Mouse (Mus musculus) spleen, postnatal 0 days (tissue): ENCODE results near the gene Fam19a3. TPM values are rescaled to one million over a fixed set of nuclear protein-coding genes. Genes with fewer than 3 reads are reported as not detected.

ENCODE experiments used
- polyA plus RNA-seq: library from polyadenylated mRNA; unstranded; fragments of >200 nt; fragmentation: Nextera tagmentation; extraction: Ambion mirVana; gene quantifications from 2 replicates; pipeline ENCODE4 v1.2.1, GENCODE M21; 2015

Fam19a3 gene
- polyA plus RNA-seq = 0.04 TPM in 1 of 2 replicates, not detected in the other

DNA sequence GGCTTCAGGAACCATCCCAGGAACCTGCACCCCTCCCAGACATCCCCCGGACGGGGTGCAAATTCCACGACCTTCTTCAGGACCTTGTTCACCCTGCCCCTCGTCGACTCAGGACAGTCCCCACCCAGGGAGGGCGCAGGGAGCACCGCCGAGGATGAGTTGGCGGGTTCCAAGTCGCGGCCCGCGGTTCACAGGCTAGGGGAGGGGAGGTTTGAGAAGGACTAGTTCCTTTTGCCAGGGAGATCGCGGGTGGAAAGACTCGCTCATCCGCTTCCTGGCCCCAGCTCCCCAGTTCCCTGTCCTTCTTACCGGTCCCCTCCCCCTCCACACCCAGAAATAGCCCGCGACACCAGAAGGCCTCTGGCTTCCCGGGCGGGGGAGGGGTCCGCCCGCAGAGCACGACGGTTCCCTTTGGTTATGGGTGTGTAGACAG is at the start of gene Fam19a3:
Gene Fam19a3, minus strand, starts transcription at position 370 of the 433 bp plus-strand sequence.

DNA sequence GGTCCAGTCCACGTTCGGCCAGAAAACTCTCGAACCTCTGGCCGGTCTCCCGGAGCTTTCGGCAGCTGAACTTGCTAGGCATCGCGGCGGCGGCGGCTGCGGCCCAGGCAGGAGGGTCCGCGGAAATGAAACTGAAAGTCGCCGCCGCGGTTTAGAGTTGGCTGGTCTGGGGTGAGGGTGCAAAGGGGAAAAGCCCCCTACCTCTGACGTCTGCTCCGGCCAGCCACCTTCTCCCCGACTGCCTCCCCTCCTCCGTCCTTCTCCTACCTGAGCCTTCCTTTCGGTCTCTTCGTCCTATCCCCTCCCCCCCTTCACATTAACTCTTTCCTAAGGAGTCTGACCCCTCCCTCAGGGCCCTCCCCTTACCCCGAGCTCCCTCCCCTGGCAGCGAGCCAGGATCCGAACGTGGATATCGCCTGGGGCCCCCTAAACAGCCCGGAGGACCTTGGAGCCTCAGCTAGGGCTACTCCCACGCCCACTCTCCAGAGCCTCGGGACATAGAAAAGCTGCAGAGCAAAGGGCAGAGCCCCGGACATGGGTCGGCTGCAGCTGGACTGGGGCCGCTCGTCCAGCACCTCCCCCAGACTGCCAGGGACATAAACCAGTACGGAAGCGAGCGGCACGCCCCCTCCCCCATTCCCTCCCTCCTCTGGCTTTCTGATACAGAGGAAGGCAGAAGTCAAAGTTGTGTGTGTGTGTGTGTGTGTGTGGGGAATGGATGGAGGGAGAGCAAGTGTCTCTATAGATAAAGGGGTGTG is 36.5 kb upstream of the Fam19a3 start, which contains the start of gene Mov10:
Gene Mov10, minus strand, starts transcription at position 573 of the 758 bp plus-strand sequence.

DNA sequence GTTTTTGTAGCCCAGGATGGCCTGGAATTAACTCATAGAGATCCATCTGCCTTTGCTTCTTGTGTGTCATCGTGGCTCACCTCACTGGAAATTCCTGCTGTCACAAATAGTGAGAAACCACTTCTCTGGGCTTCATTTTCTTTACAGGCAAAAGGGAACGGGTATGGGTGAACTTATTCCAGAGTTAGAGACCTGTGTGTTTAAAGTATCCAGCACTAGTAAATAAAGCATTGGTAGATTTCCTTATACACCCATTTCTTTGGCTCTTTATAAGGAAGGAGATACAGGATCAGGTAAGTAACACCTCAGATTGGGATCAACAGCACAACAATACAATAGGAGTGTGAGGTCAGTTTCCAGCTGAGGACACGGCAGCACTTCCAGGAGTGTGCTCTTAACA is 6.4 kb upstream of the Fam19a3 start, which contains the start of gene Rhoc:
Gene Rhoc, plus strand, starts transcription at position 301 of the 400 bp plus-strand sequence.

DNA sequence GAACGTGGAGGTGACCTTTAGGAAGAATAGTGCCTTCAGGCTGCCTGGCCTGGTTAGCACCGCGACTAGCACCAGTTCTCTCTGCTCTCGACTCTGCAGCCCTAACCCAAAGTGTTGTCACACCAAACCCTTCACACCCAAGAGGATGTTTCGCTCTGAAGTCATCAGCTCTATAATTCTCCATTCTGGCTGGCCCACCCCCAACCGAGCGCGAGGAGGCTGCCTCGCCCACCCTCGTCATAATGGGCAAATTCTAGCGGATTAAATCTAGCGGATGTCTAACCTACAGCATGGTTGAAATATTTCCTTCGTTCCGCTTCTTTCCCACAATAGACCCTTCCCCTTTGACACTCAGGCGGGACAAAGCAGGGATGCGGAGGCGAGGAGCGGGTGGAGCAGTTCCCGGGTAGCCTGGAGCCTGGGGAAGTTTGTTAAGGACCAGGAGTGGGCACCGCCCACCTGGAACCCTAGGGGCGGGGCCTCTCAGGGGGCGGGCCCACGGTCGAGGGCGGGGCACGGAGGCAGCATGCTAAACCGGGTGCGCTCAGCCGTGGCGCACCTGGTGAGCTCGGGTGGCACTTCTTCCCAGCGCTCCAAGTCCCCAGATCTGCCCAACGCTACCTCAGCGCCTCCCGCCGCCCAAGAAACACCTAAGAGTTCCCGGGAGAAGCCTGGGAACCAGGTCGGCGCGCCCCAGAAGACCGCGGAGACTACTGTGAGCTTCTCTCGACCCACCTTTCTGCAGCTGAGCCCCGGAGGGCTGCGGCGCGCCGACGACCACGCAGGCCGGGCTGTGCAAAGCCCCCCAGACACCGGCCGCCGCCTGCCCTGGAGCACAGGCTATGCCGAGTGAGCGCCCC is 849 bp downstream of the Fam19a3 start, which contains the start of gene Ppm1j:
Gene Ppm1j, plus strand, starts transcription at position 496 of the 860 bp plus-strand sequence.

Other genes starting within 250 kb of the Fam19a3 start
- gene Slc16a1, start 143.2 kb downstream of the Fam19a3 start, polyA plus RNA-seq = 83.4 and 89.3 TPM in 2 replicates
- 0.65 and 1.2 TPM in 2 replicates for gene Ppm1j, start 784 bp downstream of the Fam19a3 start, polyA plus RNA-seq
- gene Rhoc, start 6.5 kb upstream of the Fam19a3 start, polyA plus RNA-seq = 40.1 and 46.6 TPM in 2 replicates
- gene Mov10, start 36.7 kb upstream of the Fam19a3 start, polyA plus RNA-seq = 17.1 and 24.0 TPM in 2 replicates
- 14.2 and 15.1 TPM in 2 replicates for gene St7l, start 82.2 kb upstream of the Fam19a3 start, polyA plus RNA-seq
- 101 and 118 TPM in 2 replicates for gene Capza1, start 82.7 kb upstream of the Fam19a3 start, polyA plus RNA-seq
- gene Wnt2b, start 180.1 kb upstream of the Fam19a3 start, polyA plus RNA-seq = 0.78 and 1.2 TPM in 2 replicates